Mouse (Mus musculus) forebrain, embryonic 15.5 days (tissue): ENCODE results near the gene Mfap2. TPM values are rescaled to one million over a fixed set of nuclear protein-coding genes. Genes with fewer than 3 reads are reported as not detected.
A peak's percentile ranks its signal among the peaks of the same experiment; 100 is the strongest.

ENCODE experiments used
- ATAC-seq: fragments of 200-750 bp; cut with Nextera tagmentation; replicated peaks from 2 replicates; pipeline ENCODE4 v1.8.0; 2017; ENCODE audit warnings: mild to moderate bottlenecking, moderate TSS enrichment, moderate library complexity
- H3K27ac ChIP-seq: fragments of 300-500 bp; sonication (generic); replicated peaks from 2 replicates; pipeline ENCODE4 v1.5.1; 2015; ENCODE audit warnings: mild to moderate bottlenecking, inconsistent platforms
- H3K27me3 ChIP-seq: fragments of 300-500 bp; sonication (generic); 2 replicates; pipeline ENCODE4 v1.6.1; 2015; ENCODE audit warnings: inconsistent platforms
- H3K36me3 ChIP-seq: fragments of 300-500 bp; sonication (generic); 2 replicates; pipeline ENCODE4 v1.6.1; 2015; ENCODE audit warnings: mild to moderate bottlenecking, inconsistent platforms
- H3K4me1 ChIP-seq: fragments of 300-500 bp; sonication (generic); 2 replicates; pipeline ENCODE4 v1.6.1; 2015; ENCODE audit warnings: inconsistent platforms
- H3K4me2 ChIP-seq: fragments of 300-500 bp; sonication (generic); replicated peaks from 2 replicates; pipeline ENCODE4 v1.6.1; 2015; ENCODE audit warnings: mild to moderate bottlenecking, inconsistent platforms
- H3K4me3 ChIP-seq: fragments of 300-500 bp; sonication (generic); 2 replicates; pipeline ENCODE4 v1.5.1; 2015; ENCODE audit warnings: mild to moderate bottlenecking, inconsistent platforms
- H3K9ac ChIP-seq: fragments of 300-500 bp; sonication (generic); replicated peaks from 2 replicates; pipeline ENCODE4 v1.6.1; 2015; ENCODE audit warnings: mild to moderate bottlenecking, inconsistent platforms
- H3K9me3 ChIP-seq: fragments of 300-500 bp; sonication (generic); 2 replicates; pipeline ENCODE4 v1.6.1; 2016; ENCODE audit warnings: inconsistent platforms
- WGBS: fragments of 180-500 bp; shearing (Covaris S2); methylation state at CpG from one replicate; pipeline ENCODE4 v1.1.7; 2015; ENCODE audit warnings: mixed read lengths; 5-methylcytosine and 5-hydroxymethylcytosine counted together
- polyA plus RNA-seq: library from polyadenylated mRNA; unstranded; fragments of >200 nt; fragmentation: Nextera tagmentation; extraction: Ambion mirVana; gene quantifications from 2 replicates; pipeline ENCODE4 v1.2.1, GENCODE M21; 2015

Gene Mfap2
- polyA plus RNA-seq, 1 experiment from 2014 or later: 215 TPM

GRCm38 (mm10) chr4:140977278-140977677, 32.9 kb upstream of the Mfap2 start:
- no peaks in the 10 kb centered on the region for H3K9me3 ChIP-seq
- H3K27ac ChIP-seq: no peak overlapping the region
- 90% methylated on average over 10 of the region's 10 CpGs for WGBS
- H3K4me2 ChIP-seq: no peak overlapping the region
- no peaks in the 10 kb centered on the region for H3K4me1 ChIP-seq
- no peak for ATAC-seq
- H3K27me3 ChIP-seq: no peaks in the 10 kb centered on the region
- H3K36me3 ChIP-seq: peaks cover 67% of the 10 kb centered on the region
- H3K9ac ChIP-seq: no peak overlapping the region
- H3K4me3 ChIP-seq: no peak overlapping the region

DNA sequence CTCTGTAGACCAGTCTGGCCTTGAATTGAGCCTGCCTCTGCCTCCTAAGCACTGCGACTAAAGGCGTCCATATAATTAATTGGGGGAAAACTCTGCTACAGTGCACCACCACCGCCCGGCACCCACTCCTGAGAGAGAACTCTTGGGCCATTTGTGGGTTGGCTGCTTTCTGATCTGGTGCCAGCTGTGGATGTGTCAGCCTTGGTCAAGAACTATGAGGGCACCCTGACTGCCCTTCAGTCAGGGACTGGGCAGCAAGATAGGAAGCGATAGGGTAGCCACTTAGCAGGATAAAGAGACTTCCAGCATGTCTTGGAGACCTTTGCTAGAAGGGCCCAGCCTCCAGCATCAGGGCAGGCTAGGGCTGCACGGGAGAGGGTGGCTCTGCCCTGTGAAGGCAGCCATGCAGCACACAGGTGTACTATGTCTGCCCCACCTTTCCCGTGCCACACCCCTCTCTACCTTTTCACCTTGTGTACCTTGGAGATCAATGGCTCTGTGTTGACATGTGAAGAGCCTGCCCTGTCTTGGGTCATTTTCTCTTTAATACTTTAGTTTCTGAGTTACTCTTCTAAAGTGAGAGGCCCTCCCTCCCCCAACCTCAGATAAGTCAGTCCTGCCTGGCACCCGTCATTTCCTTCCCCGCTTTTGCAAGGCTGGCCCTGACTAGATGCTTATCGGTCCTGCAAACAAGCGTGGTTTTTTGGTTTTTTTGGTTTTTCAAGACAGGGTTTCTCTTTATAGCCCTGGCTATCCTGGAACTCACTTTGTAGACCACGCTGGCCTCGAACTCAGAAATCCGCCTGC, 32.1 kb upstream of the Mfap2 start:
- no peak overlapping the region for H3K9ac ChIP-seq
- peaks cover 59% of the 10 kb centered on the region for H3K36me3 ChIP-seq
- no peaks in the 10 kb centered on the region for H3K4me1 ChIP-seq
- no peak for ATAC-seq
- no peak overlapping the region for H3K4me3 ChIP-seq
- 94% methylated on average over 14 of the region's 14 CpGs for WGBS
- H3K4me2 ChIP-seq: no peak overlapping the region
- H3K27me3 ChIP-seq: no peaks in the 10 kb centered on the region
- H3K9me3 ChIP-seq: no peaks in the 10 kb centered on the region
- H3K27ac ChIP-seq: no peak overlapping the region

GRCm38 (mm10) chr4:140981605-140982004, 28.6 kb upstream of the Mfap2 start:
- H3K9me3 ChIP-seq: no peaks in the 10 kb centered on the region
- ATAC-seq: no peak
- no peak overlapping the region for H3K4me2 ChIP-seq
- H3K27me3 ChIP-seq: no peaks in the 10 kb centered on the region
- no peak overlapping the region for H3K4me3 ChIP-seq
- H3K9ac ChIP-seq: no peak overlapping the region
- H3K27ac ChIP-seq: no peak overlapping the region
- WGBS: 83% methylated on average over 2 of the region's 2 CpGs
- H3K36me3 ChIP-seq: peaks cover 27% of the 10 kb centered on the region
- H3K4me1 ChIP-seq: peaks cover 11% of the 10 kb centered on the region

- Histone ChIP-seq H3K4me3 (no peak overlapping the region), H3K4me1 (peaks cover 19% of the 10 kb centered on the region), H3K36me3 (peaks cover 18% of the 10 kb centered on the region), H3K9ac (no peak overlapping the region), H3K9me3 (no peaks in the 10 kb centered on the region), H3K27ac (0 out of 2 replicates have a peak overlapping the region, but pooled peaks have one; percentile 37), H3K27me3 (no peaks in the 10 kb centered on the region), H3K4me2 (no peak overlapping the region)
- no peak for ATAC-seq
- 40% methylated on average over 4 of the region's 4 CpGs for WGBS
Measured at GRCm38 (mm10) chr4:140982808-140983207, 27.4 kb upstream of the Mfap2 start.

GRCm38 (mm10) chr4:140983442-140983841, 26.8 kb upstream of the Mfap2 start:
- Histone ChIP-seq H3K9ac (no peak overlapping the region), H3K27me3 (no peaks in the 10 kb centered on the region), H3K36me3 (peaks cover 13% of the 10 kb centered on the region), H3K27ac (peak overlapping the region; percentile 37), H3K9me3 (no peaks in the 10 kb centered on the region), H3K4me2 (no peak overlapping the region), H3K4me1 (peaks cover 25% of the 10 kb centered on the region), H3K4me3 (no peak overlapping the region)
- ATAC-seq: no peak
- WGBS: 14% methylated on average over 9 of the region's 9 CpGs

GRCm38 (mm10) chr4:140984544-140984943, 25.7 kb upstream of the Mfap2 start:
- no peaks in the 10 kb centered on the region for H3K9me3 ChIP-seq
- WGBS: 93% methylated on average over 6 of the region's 6 CpGs
- H3K27ac ChIP-seq: no peak overlapping the region
- H3K4me2 ChIP-seq: no peak overlapping the region
- ATAC-seq: no peak
- H3K4me1 ChIP-seq: peaks cover 36% of the 10 kb centered on the region
- H3K27me3 ChIP-seq: no peaks in the 10 kb centered on the region
- H3K4me3 ChIP-seq: no peak overlapping the region
- peaks cover 4% of the 10 kb centered on the region for H3K36me3 ChIP-seq
- no peak overlapping the region for H3K9ac ChIP-seq

- H3K27me3 ChIP-seq: no peaks in the 10 kb centered on the region
- H3K4me2 ChIP-seq: peak overlapping the region; percentile 78
- peaks cover 40% of the 10 kb centered on the region for H3K4me1 ChIP-seq
- H3K36me3 ChIP-seq: no peaks in the 10 kb centered on the region
- no peaks in the 10 kb centered on the region for H3K9me3 ChIP-seq
- H3K9ac ChIP-seq: peak overlapping the region; percentile 100
- H3K4me3 ChIP-seq: peak overlapping the region; percentile 98
- peak; percentile 41 for ATAC-seq
- peak overlapping the region; percentile 81 for H3K27ac ChIP-seq
- 21% methylated on average over 15 of the region's 15 CpGs for WGBS
Measured at GRCm38 (mm10) chr4:140986024-140986710, 24.1 kb upstream of the Mfap2 start.

- peak within 1 kb of the TSS; percentile 98 for H3K4me3 ChIP-seq
- peak; percentile 91 for ATAC-seq
- no peaks in the 10 kb centered on the region for H3K36me3 ChIP-seq
- peak within 1 kb of the TSS; percentile 78 for H3K4me2 ChIP-seq
- WGBS: under 1% methylated on average over 58 of the region's 58 CpGs
- H3K27me3 ChIP-seq: no peaks in the 10 kb centered on the region
- H3K9me3 ChIP-seq: no peaks in the 10 kb centered on the region
- peak within 1 kb of the TSS; percentile 81 for H3K27ac ChIP-seq
- peak within 1 kb of the TSS; percentile 100 for H3K9ac ChIP-seq
- H3K4me1 ChIP-seq: peaks cover 40% of the 10 kb centered on the region
Measured at GRCm38 (mm10) chr4:140986711-140987395, 23.4 kb upstream of the Mfap2 start, which contains the start of gene Atp13a2. Gene Atp13a2 (plus strand): TSS chr4:140986873.

DNA sequence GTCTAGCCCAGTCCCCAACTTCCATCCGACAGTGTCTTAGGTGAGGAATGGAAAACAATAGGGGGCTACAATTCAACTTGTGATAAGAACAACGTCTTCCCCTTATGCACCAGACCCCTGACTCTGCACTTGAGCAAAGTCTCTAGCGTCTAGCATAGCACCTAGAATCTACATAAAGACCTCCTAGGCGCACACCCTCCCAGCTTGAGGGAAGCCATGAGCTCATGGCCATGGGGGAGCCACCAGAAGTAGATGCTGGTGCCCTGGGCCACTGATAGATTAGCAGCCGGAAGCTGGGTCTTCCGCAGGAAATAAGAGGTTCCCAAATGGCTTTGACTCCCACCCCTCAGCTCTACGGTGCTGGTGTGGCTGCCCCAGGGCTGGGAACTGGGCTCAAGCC, 22.7 kb upstream of the Mfap2 start:
- 38% methylated on average over 7 of the region's 7 CpGs for WGBS
- peaks cover 40% of the 10 kb centered on the region for H3K4me1 ChIP-seq
- no peaks in the 10 kb centered on the region for H3K27me3 ChIP-seq
- peak overlapping the region; percentile 78 for H3K4me2 ChIP-seq
- peak overlapping the region; percentile 81; the same call in 1 of the 2 replicates for H3K27ac ChIP-seq
- H3K4me3 ChIP-seq: peak overlapping the region; percentile 98
- H3K9me3 ChIP-seq: no peaks in the 10 kb centered on the region
- peak overlapping the region; percentile 100 for H3K9ac ChIP-seq
- ATAC-seq: peak; percentile 6; the same call in 1 of the 2 replicates
- H3K36me3 ChIP-seq: peaks cover 5% of the 10 kb centered on the region

GRCm38 (mm10) chr4:140988706-140989290, 21.4 kb upstream of the Mfap2 start:
- Histone ChIP-seq H3K4me2 (peak overlapping the region; percentile 78; the same call in 1 of the 2 replicates), H3K4me1 (peaks cover 35% of the 10 kb centered on the region), H3K9me3 (no peaks in the 10 kb centered on the region), H3K27me3 (no peaks in the 10 kb centered on the region), H3K4me3 (no peak overlapping the region), H3K36me3 (peaks cover 16% of the 10 kb centered on the region), H3K27ac (no peak overlapping the region), H3K9ac (no peak overlapping the region; the same call in 1 of the 2 replicates)
- WGBS: 54% methylated on average over 7 of the region's 7 CpGs
- no peak for ATAC-seq

DNA sequence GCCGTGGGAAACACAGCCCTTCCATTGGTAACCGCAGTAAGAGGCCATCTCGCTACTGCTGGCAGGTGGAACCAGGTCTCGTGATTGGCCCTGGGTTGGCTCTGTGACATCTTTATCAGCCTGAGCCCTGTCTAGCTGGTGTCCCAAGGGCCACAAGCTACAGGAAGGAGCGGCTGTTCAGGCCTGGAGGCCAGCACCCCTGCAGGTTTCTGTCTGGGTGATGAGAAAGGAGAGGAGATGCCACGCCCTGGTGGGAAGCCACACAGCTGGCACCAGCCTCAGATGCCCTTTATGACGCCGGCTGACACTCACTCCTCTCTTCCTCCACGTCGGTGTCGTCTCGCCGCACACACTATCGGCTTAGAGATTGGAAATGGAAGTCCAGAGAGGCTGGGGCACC, 20.8 kb upstream of the Mfap2 start:
- Histone ChIP-seq H3K27me3 (no peaks in the 10 kb centered on the region), H3K4me1 (peaks cover 35% of the 10 kb centered on the region), H3K4me3 (no peak overlapping the region), H3K9ac (no peak overlapping the region), H3K27ac (no peak overlapping the region), H3K36me3 (peaks cover 23% of the 10 kb centered on the region), H3K4me2 (no peak overlapping the region), H3K9me3 (no peaks in the 10 kb centered on the region)
- no peak for ATAC-seq
- 93% methylated on average over 14 of the region's 14 CpGs for WGBS
